Mouse (Mus musculus): ENCODE results near the gene Sirpa. TPM values are rescaled to one million over a fixed set of nuclear protein-coding genes. Genes with fewer than 3 reads are reported as not detected.

The Sirpa gene
- polyA plus RNA-seq, 1 experiment: 16.0 TPM

GRCm38 (mm10) chr2:129584905-129585304 lies 7.7 kb upstream of the Sirpa start:
- no peak for TF ChIP-seq POLR2A (IDR thresholded peaks at IDR 0.05; ENCODE audit: low read depth, low read length)
- no peak for TF ChIP-seq CTCF (IDR thresholded peaks at IDR 0.05; ENCODE audit: extremely low read depth, insufficient read length, insufficient replicate concordance, low read depth, low read length)
- WGBS: 28% methylated on average over 1 of the region's 1 CpGs
- Histone ChIP-seq H3K27me3 (ENCODE audit: control insufficient read depth, insufficient read depth, low read length) (no peaks in the 10 kb centered on the region), H3K27ac (ENCODE audit: insufficient read depth, low read depth, low read length) (no peak overlapping the region), H3K36me3 (ENCODE audit: control insufficient read depth, insufficient read depth, low read length) (no peaks in the 10 kb centered on the region), H3K4me1 (ENCODE audit: control insufficient read depth, insufficient read depth, insufficient read length, low read length) (peaks cover 3% of the 10 kb centered on the region; the same call in 1 of the 2 replicates), H3K4me3 (ENCODE audit: low read depth, low read length) (no peak overlapping the region)

DNA sequence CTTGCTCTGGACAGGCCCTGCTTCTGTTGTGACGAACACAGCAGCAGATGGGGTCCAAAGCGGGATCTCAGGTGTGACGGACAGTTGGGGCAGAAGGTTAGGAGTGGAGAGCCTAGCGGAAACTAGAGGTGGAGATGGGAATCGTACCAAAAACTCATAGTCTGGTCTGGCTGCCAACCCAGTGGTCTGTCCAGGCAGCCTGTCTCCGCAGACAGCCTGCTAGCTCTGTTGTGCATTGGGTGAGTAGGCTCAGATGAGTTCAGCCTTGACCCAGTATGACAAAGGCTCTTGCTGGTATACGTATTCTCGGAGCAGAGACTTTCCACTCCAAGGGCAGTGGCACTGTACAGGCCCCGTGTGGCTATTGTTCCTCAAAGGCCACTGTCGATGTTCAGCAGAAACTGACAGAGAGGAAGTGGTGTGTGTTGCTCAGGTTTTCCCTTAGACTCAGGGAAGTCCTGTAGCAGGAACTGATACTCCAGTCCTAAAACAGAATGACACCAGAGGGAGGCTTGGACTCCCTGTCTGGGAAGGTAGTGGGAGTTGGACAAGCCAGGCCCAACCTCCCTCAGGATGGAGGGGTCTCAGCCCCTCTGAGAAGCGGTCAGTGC lies 6.6 kb upstream of the Sirpa start:
- H3K4me3 ChIP-seq (ENCODE audit: low read depth, low read length): no peak overlapping the region
- H3K27ac ChIP-seq (ENCODE audit: insufficient read depth, low read depth, low read length): peak overlapping the region; percentile 63
- H3K4me1 ChIP-seq (ENCODE audit: control insufficient read depth, insufficient read depth, insufficient read length, low read length): peaks cover 3% of the 10 kb centered on the region; the same call in 1 of the 2 replicates
- no peak for TF ChIP-seq POLR2A (IDR thresholded peaks at IDR 0.05; ENCODE audit: low read depth, low read length)
- no peak for TF ChIP-seq CTCF (IDR thresholded peaks at IDR 0.05; ENCODE audit: extremely low read depth, insufficient read length, insufficient replicate concordance, low read depth, low read length)
- 81% methylated on average over 11 of the region's 11 CpGs for WGBS
- no peaks in the 10 kb centered on the region for H3K27me3 ChIP-seq (ENCODE audit: control insufficient read depth, insufficient read depth, low read length)
- no peaks in the 10 kb centered on the region for H3K36me3 ChIP-seq (ENCODE audit: control insufficient read depth, insufficient read depth, low read length)

GRCm38 (mm10) chr2:129587241-129587640 lies 5.4 kb upstream of the Sirpa start:
- 66% methylated on average over 3 of the region's 3 CpGs for WGBS

DNA sequence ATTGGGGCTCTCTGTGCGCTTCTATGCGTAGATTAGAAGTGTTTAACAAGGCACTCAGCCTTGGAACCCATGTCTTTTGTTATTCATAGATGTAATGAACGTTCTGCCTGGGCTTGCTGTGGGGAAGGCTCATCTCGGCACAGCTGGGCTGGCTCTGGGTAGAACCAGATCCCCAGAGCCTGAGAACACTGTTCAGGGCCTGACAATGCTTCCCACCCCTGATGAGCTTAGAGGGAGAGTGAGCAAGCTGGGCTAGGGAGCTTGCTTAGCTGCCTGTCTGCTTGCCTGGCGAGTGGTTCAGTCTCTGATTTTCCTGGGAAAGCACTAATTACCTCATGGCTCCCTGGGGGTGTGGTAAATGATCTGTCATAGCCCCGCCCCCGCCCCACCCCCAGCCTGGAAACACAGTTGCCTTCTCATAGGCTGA lies 4.8 kb upstream of the Sirpa start:
- TF ChIP-seq CTCF (IDR thresholded peaks at IDR 0.05; ENCODE audit: extremely low read depth, insufficient read length, insufficient replicate concordance, low read depth, low read length): no peak
- TF ChIP-seq POLR2A (IDR thresholded peaks at IDR 0.05; ENCODE audit: low read depth, low read length): no peak
- WGBS: 25% methylated on average over 7 of the region's 7 CpGs
- no peaks in the 10 kb centered on the region for H3K36me3 ChIP-seq (ENCODE audit: control insufficient read depth, insufficient read depth, low read length)
- H3K4me3 ChIP-seq (ENCODE audit: low read depth, low read length): no peak overlapping the region
- no peaks in the 10 kb centered on the region; the same call in 1 of the 2 replicates for H3K27me3 ChIP-seq (ENCODE audit: control insufficient read depth, insufficient read depth, low read length)
- peaks cover 3% of the 10 kb centered on the region; the same call in 1 of the 2 replicates for H3K4me1 ChIP-seq (ENCODE audit: control insufficient read depth, insufficient read depth, insufficient read length, low read length)
- no peak overlapping the region for H3K27ac ChIP-seq (ENCODE audit: insufficient read depth, low read depth, low read length)

More at GRCm38 (mm10) chr2:129587241-129587640, 5.4 kb upstream of the Sirpa start:
- no peak for TF ChIP-seq CTCF (IDR thresholded peaks at IDR 0.05; ENCODE audit: extremely low read depth, insufficient read length, insufficient replicate concordance, low read depth, low read length)
- TF ChIP-seq POLR2A (IDR thresholded peaks at IDR 0.05; ENCODE audit: low read depth, low read length): no peak
- no peaks in the 10 kb centered on the region for H3K36me3 ChIP-seq (ENCODE audit: control insufficient read depth, insufficient read depth, low read length)
- H3K27me3 ChIP-seq (ENCODE audit: control insufficient read depth, insufficient read depth, low read length): no peaks in the 10 kb centered on the region
- no peak overlapping the region for H3K4me3 ChIP-seq (ENCODE audit: low read depth, low read length)
- H3K4me1 ChIP-seq (ENCODE audit: control insufficient read depth, insufficient read depth, insufficient read length, low read length): peaks cover 3% of the 10 kb centered on the region; the same call in 1 of the 2 replicates
- no peak overlapping the region for H3K27ac ChIP-seq (ENCODE audit: insufficient read depth, low read depth, low read length)

- Histone ChIP-seq H3K36me3 (ENCODE audit: control insufficient read depth, insufficient read depth, low read length) (no peaks in the 10 kb centered on the region), H3K4me1 (ENCODE audit: control insufficient read depth, insufficient read depth, insufficient read length, low read length) (no peaks in the 10 kb centered on the region), H3K27me3 (ENCODE audit: control insufficient read depth, insufficient read depth, low read length) (peaks cover 11% of the 10 kb centered on the region), H3K27ac (ENCODE audit: insufficient read depth, low read depth, low read length) (peak overlapping the region; percentile 52; the same call in 1 of the 2 replicates), H3K4me3 (ENCODE audit: low read depth, low read length) (0 out of 2 replicates have a peak overlapping the region, but pooled peaks have one; percentile 64)
- WGBS: 87% methylated on average over 4 of the region's 4 CpGs
- no peak for TF ChIP-seq CTCF (IDR thresholded peaks at IDR 0.05; ENCODE audit: extremely low read depth, insufficient read length, insufficient replicate concordance, low read depth, low read length)
- no peak for TF ChIP-seq POLR2A (IDR thresholded peaks at IDR 0.05; ENCODE audit: low read depth, low read length)
These were observed 738 bp upstream of the Sirpa start for GRCm38 (mm10) chr2:129591897-129592296.

- H3K36me3 ChIP-seq (ENCODE audit: control insufficient read depth, insufficient read depth, low read length): no peaks in the 10 kb centered on the region
- peak overlapping the region; percentile 64 for H3K4me3 ChIP-seq (ENCODE audit: low read depth, low read length)
- TF ChIP-seq CTCF (IDR thresholded peaks at IDR 0.05; ENCODE audit: extremely low read depth, insufficient read length, insufficient replicate concordance, low read depth, low read length) (no peak), POLR2A (IDR thresholded peaks at IDR 0.05; ENCODE audit: low read depth, low read length) (no peak)
- WGBS: under 1% methylated on average over 64 of the region's 77 CpGs
- no peaks in the 10 kb centered on the region for H3K4me1 ChIP-seq (ENCODE audit: control insufficient read depth, insufficient read depth, insufficient read length, low read length)
- peak overlapping the region; percentile 63 for H3K27ac ChIP-seq (ENCODE audit: insufficient read depth, low read depth, low read length)
- H3K27me3 ChIP-seq (ENCODE audit: control insufficient read depth, insufficient read depth, low read length): peaks cover 11% of the 10 kb centered on the region
These were observed 673 bp downstream of the Sirpa start for GRCm38 (mm10) chr2:129593141-129593875.

GRCm38 (mm10) chr2:129593876-129594421 lies 1.3 kb downstream of the Sirpa start:
- H3K4me1 ChIP-seq (ENCODE audit: control insufficient read depth, insufficient read depth, insufficient read length, low read length): no peaks in the 10 kb centered on the region
- peaks cover 11% of the 10 kb centered on the region for H3K27me3 ChIP-seq (ENCODE audit: control insufficient read depth, insufficient read depth, low read length)
- WGBS: 22% methylated on average over 13 of the region's 13 CpGs
- no peaks in the 10 kb centered on the region for H3K36me3 ChIP-seq (ENCODE audit: control insufficient read depth, insufficient read depth, low read length)
- H3K27ac ChIP-seq (ENCODE audit: insufficient read depth, low read depth, low read length): peak overlapping the region; percentile 63
- TF ChIP-seq CTCF (IDR thresholded peaks at IDR 0.05; ENCODE audit: extremely low read depth, insufficient read length, insufficient replicate concordance, low read depth, low read length): no peak
- no peak for TF ChIP-seq POLR2A (IDR thresholded peaks at IDR 0.05; ENCODE audit: low read depth, low read length)
- H3K4me3 ChIP-seq (ENCODE audit: low read depth, low read length): peak overlapping the region; percentile 64
